Mouse (Mus musculus): ENCODE data around the gene Ugp2. TPM values are rescaled to one million over a fixed set of nuclear protein-coding genes. Genes with fewer than 3 reads are reported as not detected.

Gene Ugp2
- 37.4 and 41.2 TPM in 2 replicates for total RNA-seq (2014; rRNA removed)
- 66.8 and 70.2 TPM in 2 replicates for polyA plus RNA-seq (2015; fragmentation: Nextera tagmentation; extraction: Ambion mirVana)

- peak within 1 kb of the TSS; percentile 75 for H3K4me2 ChIP-seq (ENCODE audit: low read depth, low read length)
- peak; percentile 98 for ATAC-seq
- H3K27me3 ChIP-seq (ENCODE audit: insufficient read depth, low read length), result no peaks in the 10 kb centered on the region
- WGBS, result 4% methylated on average over 37 of the region's 38 CpGs
- peak within 1 kb of the TSS; percentile 85 for H3K27ac ChIP-seq
- peaks cover 4% of the 10 kb centered on the region; the same call in 1 of the 2 replicates for H3K4me1 ChIP-seq (ENCODE audit: insufficient read depth, low read length)
- H3K4me3 ChIP-seq (ENCODE audit: low read length), result peak within 1 kb of the TSS; percentile 94
- no peaks in the 10 kb centered on the region for H3K36me3 ChIP-seq (ENCODE audit: insufficient read depth, low read length)
- no peaks in the 10 kb centered on the region for H3K9me3 ChIP-seq (ENCODE audit: low read length)
- no peak for TF ChIP-seq CTCF (IDR thresholded peaks at IDR 0.05; ENCODE audit: low read depth)
- peak; percentile 97 for DNase-seq (ENCODE audit: low spot score)
- H3K9ac ChIP-seq (replicated peaks; ENCODE audit: low read length), result peak within 1 kb of the TSS; percentile 84
These were observed at the start of gene Ugp2 for GRCm38 (mm10) chr11:21371122-21371806. Ugp2 (minus strand) TSS chr11:21371201.

- Histone ChIP-seq H3K36me3 (ENCODE audit: insufficient read depth, low read length) (no peaks in the 10 kb centered on the region), H3K4me2 (ENCODE audit: low read depth, low read length) (no peak overlapping the region), H3K9me3 (ENCODE audit: low read length) (no peaks in the 10 kb centered on the region), H3K27me3 (ENCODE audit: insufficient read depth, low read length) (no peaks in the 10 kb centered on the region), H3K4me3 (ENCODE audit: low read length) (no peak overlapping the region), H3K9ac (replicated peaks; ENCODE audit: low read length) (no peak overlapping the region), H3K4me1 (ENCODE audit: insufficient read depth, low read length) (no peaks in the 10 kb centered on the region), H3K27ac (no peak overlapping the region)
- no peak for TF ChIP-seq CTCF (IDR thresholded peaks at IDR 0.05; ENCODE audit: low read depth)
- DNase-seq (ENCODE audit: low spot score) (no peak), ATAC-seq (no peak)
- WGBS, result 55% methylated on average over 7 of the region's 7 CpGs
These were observed 43.9 kb upstream of the Ugp2 start for GRCm38 (mm10) chr11:21414911-21415381.

DNA sequence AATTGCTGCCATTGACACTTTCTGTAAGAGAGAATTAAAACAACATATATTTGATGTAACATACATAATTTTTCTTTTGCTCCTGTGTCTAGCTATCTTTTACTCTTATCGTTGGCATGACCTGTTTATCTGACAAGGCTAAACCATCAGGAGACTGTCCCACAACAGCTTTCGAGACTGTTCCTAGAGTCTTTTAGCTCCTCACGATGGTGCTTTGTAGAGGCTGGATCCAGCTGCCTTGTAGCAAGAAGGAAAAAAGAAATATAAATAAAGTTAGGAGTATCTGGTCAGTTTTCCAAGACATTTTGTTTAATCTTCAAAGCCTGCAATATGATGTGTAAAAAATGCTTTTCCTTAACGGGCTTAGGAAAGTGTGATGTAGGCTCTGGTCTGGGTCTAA is 35.7 kb upstream of the Ugp2 start:
- 93% methylated on average over 4 of the region's 4 CpGs for WGBS
- Histone ChIP-seq H3K4me3 (ENCODE audit: low read length) (no peak overlapping the region), H3K9me3 (ENCODE audit: low read length) (no peaks in the 10 kb centered on the region), H3K27me3 (ENCODE audit: insufficient read depth, low read length) (no peaks in the 10 kb centered on the region), H3K4me1 (ENCODE audit: insufficient read depth, low read length) (no peaks in the 10 kb centered on the region), H3K36me3 (ENCODE audit: insufficient read depth, low read length) (no peaks in the 10 kb centered on the region), H3K27ac (no peak overlapping the region), H3K4me2 (ENCODE audit: low read depth, low read length) (no peak overlapping the region), H3K9ac (replicated peaks; ENCODE audit: low read length) (no peak overlapping the region)
- no peak for TF ChIP-seq CTCF (IDR thresholded peaks at IDR 0.05; ENCODE audit: low read depth)
- no peak for ATAC-seq
- no peak for DNase-seq (ENCODE audit: low spot score)

GRCm38 (mm10) chr11:21406141-21406540 is 35.1 kb upstream of the Ugp2 start:
- TF ChIP-seq CTCF (IDR thresholded peaks at IDR 0.05; ENCODE audit: low read depth), result no peak
- ATAC-seq (no peak), DNase-seq (ENCODE audit: low spot score) (no peak)
- no peaks in the 10 kb centered on the region for H3K27me3 ChIP-seq (ENCODE audit: insufficient read depth, low read length)
- 67% methylated on average over 1 of the region's 1 CpGs for WGBS
- H3K27ac ChIP-seq, result no peak overlapping the region
- H3K4me2 ChIP-seq (ENCODE audit: low read depth, low read length), result no peak overlapping the region
- no peak overlapping the region for H3K9ac ChIP-seq (replicated peaks; ENCODE audit: low read length)
- no peaks in the 10 kb centered on the region for H3K36me3 ChIP-seq (ENCODE audit: insufficient read depth, low read length)
- H3K4me1 ChIP-seq (ENCODE audit: insufficient read depth, low read length), result no peaks in the 10 kb centered on the region
- no peak overlapping the region for H3K4me3 ChIP-seq (ENCODE audit: low read length)
- H3K9me3 ChIP-seq (ENCODE audit: low read length), result no peaks in the 10 kb centered on the region

DNA sequence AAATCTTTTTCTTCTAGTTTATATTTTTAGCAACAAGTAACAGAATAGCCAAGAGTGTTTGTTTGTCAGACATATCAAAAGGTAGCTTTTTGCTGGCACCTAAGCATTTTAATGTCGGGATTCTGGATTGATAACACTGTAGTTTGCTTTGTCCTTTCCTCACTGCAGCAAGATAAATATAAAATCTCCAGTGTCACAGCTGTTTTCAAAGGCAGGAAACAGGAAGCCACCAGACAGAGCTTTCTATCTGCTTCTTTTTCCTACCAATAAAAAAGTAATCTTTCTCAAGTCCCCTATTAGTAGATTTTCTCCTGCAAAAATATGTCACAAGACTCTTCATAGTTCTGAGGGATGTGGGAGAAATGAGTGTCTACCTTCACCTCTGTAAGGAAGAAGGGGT is 32.9 kb upstream of the Ugp2 start:
- Histone ChIP-seq H3K27ac (no peak overlapping the region), H3K4me2 (ENCODE audit: low read depth, low read length) (no peak overlapping the region), H3K9me3 (ENCODE audit: low read length) (no peaks in the 10 kb centered on the region), H3K9ac (replicated peaks; ENCODE audit: low read length) (no peak overlapping the region), H3K4me3 (ENCODE audit: low read length) (no peak overlapping the region), H3K36me3 (ENCODE audit: insufficient read depth, low read length) (no peaks in the 10 kb centered on the region), H3K4me1 (ENCODE audit: insufficient read depth, low read length) (no peaks in the 10 kb centered on the region), H3K27me3 (ENCODE audit: insufficient read depth, low read length) (no peaks in the 10 kb centered on the region)
- 78% methylated on average over 1 of the region's 1 CpGs for WGBS
- no peak for DNase-seq (ENCODE audit: low spot score)
- no peak for TF ChIP-seq CTCF (IDR thresholded peaks at IDR 0.05; ENCODE audit: low read depth)
- ATAC-seq, result no peak

DNA sequence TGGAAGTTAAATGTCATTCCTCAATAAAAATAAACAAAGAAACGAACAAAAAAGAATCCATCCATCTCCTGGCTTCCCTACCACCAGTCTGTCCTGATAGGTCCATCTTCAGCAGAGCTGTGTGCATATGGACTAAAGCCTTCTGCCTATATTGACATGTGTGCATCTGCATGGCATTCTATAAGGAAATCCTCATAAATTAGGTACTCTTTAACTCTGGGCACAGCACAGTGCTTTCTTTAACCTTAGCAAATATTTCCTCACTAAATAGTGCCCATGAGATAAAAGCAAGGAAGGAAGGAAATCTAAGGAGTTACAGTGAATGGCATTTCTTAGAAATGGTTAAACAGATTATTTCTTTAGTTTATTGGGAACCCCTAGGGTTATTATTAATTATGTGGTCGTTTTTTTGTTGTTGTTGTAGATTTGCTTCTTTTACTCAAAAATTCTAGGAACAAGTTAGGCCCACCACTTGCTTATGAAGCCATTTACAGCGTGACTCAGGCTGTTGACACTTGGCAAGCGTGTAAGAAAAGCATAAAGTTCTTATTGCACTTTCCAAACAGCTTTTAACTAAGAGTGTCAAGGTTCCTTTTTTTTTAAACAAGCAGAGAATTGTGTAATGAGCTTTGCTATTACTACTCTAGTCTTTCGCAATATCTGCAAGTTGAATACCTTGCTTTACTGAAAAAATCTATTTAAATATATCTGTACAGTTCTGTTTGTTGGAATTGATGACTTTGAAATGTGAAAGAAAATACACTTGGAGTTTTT is 31.7 kb upstream of the Ugp2 start:
- no peaks in the 10 kb centered on the region for H3K4me1 ChIP-seq (ENCODE audit: insufficient read depth, low read length)
- WGBS, result 65% methylated on average over 5 of the region's 5 CpGs
- no peak for ATAC-seq
- H3K9me3 ChIP-seq (ENCODE audit: low read length), result no peaks in the 10 kb centered on the region
- H3K27ac ChIP-seq, result no peak overlapping the region
- H3K4me2 ChIP-seq (ENCODE audit: low read depth, low read length), result no peak overlapping the region
- H3K27me3 ChIP-seq (ENCODE audit: insufficient read depth, low read length), result no peaks in the 10 kb centered on the region
- no peaks in the 10 kb centered on the region for H3K36me3 ChIP-seq (ENCODE audit: insufficient read depth, low read length)
- H3K9ac ChIP-seq (replicated peaks; ENCODE audit: low read length), result no peak overlapping the region
- no peak for DNase-seq (ENCODE audit: low spot score)
- TF ChIP-seq CTCF (IDR thresholded peaks at IDR 0.05; ENCODE audit: low read depth), result no peak
- no peak overlapping the region for H3K4me3 ChIP-seq (ENCODE audit: low read length)

All from hindbrain, postnatal 0 days (tissue).